Mouse (Mus musculus): ENCODE measurements around the gene Stat5a. TPM values are rescaled to one million over a fixed set of nuclear protein-coding genes. Genes with fewer than 3 reads are reported as not detected.

Stat5a gene
- polyA plus RNA-seq, 1 experiment from 2014 or later, result 6.0 TPM

DNA sequence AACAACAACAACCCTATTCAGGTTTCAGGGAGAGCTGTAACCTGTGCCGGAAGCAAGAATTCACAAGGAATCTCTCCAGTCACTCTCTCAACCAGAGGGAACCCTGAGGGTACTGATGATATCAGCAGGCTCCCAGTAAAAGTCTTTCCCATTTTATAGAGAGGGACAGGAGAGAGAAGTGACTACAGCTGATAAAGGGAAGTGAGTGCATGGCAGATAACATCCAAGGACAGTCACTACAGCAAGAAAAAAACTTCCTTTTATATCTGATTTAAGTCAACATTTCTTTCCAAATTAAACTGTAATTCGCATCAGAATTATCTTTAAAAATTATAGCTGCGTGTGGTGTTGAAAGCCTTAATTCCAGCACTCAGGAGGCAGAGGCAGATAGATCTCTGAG is 68.2 kb downstream of the Stat5a start:
- Histone ChIP-seq H3K9ac (replicated peaks) (no peak overlapping the region), H3K4me2 (ENCODE audit: low read depth, low read length) (no peak overlapping the region), H3K9me3 (ENCODE audit: low read length) (no peaks in the 10 kb centered on the region), H3K4me3 (ENCODE audit: low read depth, low read length) (no peak overlapping the region), H3K27ac (ENCODE audit: low read depth) (peak overlapping the region; percentile 22; the same call in 1 of the 2 replicates), H3K4me1 (ENCODE audit: insufficient read depth) (peaks cover 15% of the 10 kb centered on the region), H3K36me3 (replicated peaks; ENCODE audit: insufficient read depth, low read length) (peaks cover 6% of the 10 kb centered on the region), H3K27me3 (ENCODE audit: insufficient read depth, low read length) (no peaks in the 10 kb centered on the region)
- WGBS (ENCODE audit: insufficient replicate concordance), result 70% methylated on average over 3 of the region's 3 CpGs
- DNase-seq (no peak), ATAC-seq (no peak)
- TF ChIP-seq CTCF (IDR thresholded peaks at IDR 0.05; ENCODE audit: low read depth) (no peak), EP300 (IDR thresholded peaks at IDR 0.05; ENCODE audit: low read depth) (no peak)

DNA sequence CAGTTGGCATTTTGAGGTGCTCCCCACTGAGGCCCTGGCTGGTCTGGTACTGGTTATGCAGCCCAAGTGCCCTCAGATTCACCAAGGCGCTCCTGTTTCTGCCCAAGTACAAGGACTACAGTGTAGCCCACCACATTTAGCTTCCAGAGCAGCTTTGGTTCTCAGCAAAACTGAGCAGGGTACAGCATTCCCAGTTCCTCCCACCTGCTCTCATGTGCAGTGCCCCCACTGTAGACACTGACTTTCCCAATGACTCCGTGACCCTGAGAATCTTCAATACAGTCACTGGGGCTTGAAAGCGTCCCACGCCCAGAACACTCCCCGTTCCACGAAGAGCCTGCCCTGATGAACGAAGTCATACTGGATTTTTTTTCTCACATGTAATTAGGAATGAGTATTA is 71.5 kb downstream of the Stat5a start:
- DNase-seq, result no peak
- WGBS (ENCODE audit: insufficient replicate concordance), result 72% methylated on average over 7 of the region's 7 CpGs

DNA sequence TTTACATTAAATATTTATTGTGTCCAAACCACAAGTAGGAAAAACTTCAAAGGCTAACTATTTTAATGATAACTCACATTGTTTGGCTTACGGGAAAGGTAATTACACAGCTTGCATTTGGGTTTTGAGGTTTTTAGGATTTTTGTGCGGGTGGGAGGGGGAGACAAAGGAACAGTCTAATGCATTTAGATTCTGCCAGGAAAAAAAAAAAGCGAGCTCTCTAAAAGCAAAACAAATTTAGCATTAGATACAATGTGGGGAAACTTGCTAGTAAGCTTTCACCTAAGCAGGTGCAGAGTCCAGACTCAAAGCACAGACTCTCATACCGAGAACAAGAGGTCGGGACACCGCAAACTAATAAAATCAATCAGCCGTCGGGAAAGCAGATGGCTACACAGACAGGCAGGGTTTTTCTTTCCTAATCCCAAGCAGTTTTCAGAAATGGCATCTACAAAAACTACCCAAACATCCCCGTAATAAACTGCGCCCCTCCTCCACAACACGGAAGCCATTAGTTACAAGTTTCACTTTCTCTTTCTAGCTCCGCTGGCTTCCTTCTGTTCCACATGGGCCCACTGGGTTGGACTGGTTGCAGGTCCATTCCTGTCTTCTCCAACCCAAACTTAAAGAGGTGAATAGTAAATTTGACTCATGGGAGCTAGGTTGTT is 72.2 kb downstream of the Stat5a start:
- H3K36me3 ChIP-seq (replicated peaks; ENCODE audit: insufficient read depth, low read length), result no peaks in the 10 kb centered on the region; the same call in 1 of the 2 replicates
- peak overlapping the region; percentile 56 for H3K4me3 ChIP-seq (ENCODE audit: low read depth, low read length)
- TF ChIP-seq EP300 (IDR thresholded peaks at IDR 0.05; ENCODE audit: low read depth) (no peak), CTCF (IDR thresholded peaks at IDR 0.05; ENCODE audit: low read depth) (no peak)
- H3K4me2 ChIP-seq (ENCODE audit: low read depth, low read length), result peak overlapping the region; percentile 65
- ATAC-seq (peak; percentile 72), DNase-seq (peak; percentile 57)
- peak overlapping the region; percentile 47 for H3K9ac ChIP-seq (replicated peaks)
- H3K27ac ChIP-seq (ENCODE audit: low read depth), result peak overlapping the region; percentile 45
- H3K27me3 ChIP-seq (ENCODE audit: insufficient read depth, low read length), result no peaks in the 10 kb centered on the region
- peaks cover 45% of the 10 kb centered on the region for H3K4me1 ChIP-seq (ENCODE audit: insufficient read depth)
- 24% methylated on average over 12 of the region's 12 CpGs for WGBS (ENCODE audit: insufficient replicate concordance)
- no peaks in the 10 kb centered on the region for H3K9me3 ChIP-seq (ENCODE audit: low read length)

More for the DNA sequence above, 71.5 kb downstream of the Stat5a start:
- Histone ChIP-seq H3K4me1 (ENCODE audit: insufficient read depth) (peaks cover 38% of the 10 kb centered on the region), H3K9me3 (ENCODE audit: low read length) (no peaks in the 10 kb centered on the region), H3K36me3 (replicated peaks; ENCODE audit: insufficient read depth, low read length) (peaks cover 4% of the 10 kb centered on the region), H3K4me2 (ENCODE audit: low read depth, low read length) (peak overlapping the region; percentile 65), H3K9ac (replicated peaks) (no peak overlapping the region; the same call in 1 of the 2 replicates), H3K27ac (ENCODE audit: low read depth) (peak overlapping the region; percentile 45), H3K4me3 (ENCODE audit: low read depth, low read length) (0 out of 2 replicates have a peak overlapping the region, but pooled peaks have one; percentile 56), H3K27me3 (ENCODE audit: insufficient read depth, low read length) (no peaks in the 10 kb centered on the region)
- no peak for TF ChIP-seq EP300 (IDR thresholded peaks at IDR 0.05; ENCODE audit: low read depth)
- no peak for TF ChIP-seq CTCF (IDR thresholded peaks at IDR 0.05; ENCODE audit: low read depth)
- ATAC-seq, result no peak

Other genes with a start within 250 kb of the Stat5a start
- 18.3 and 19.2 TPM in 2 replicates for gene Nkiras2, start 240.1 kb upstream of the Stat5a start, polyA plus RNA-seq (2015; fragmentation: Nextera tagmentation; extraction: Ambion mirVana)
- gene Dnajc7, start 239.2 kb upstream of the Stat5a start, polyA plus RNA-seq (2015; fragmentation: Nextera tagmentation; extraction: Ambion mirVana), result 45.1 and 49.1 TPM in 2 replicates
- gene Zfp385c, start 166.9 kb upstream of the Stat5a start, polyA plus RNA-seq (2015; fragmentation: Nextera tagmentation; extraction: Ambion mirVana), result not detected in 2 replicates
- 3.9 and 4.5 TPM in 2 replicates for gene Dhx58, start 155.1 kb upstream of the Stat5a start, polyA plus RNA-seq (2015; fragmentation: Nextera tagmentation; extraction: Ambion mirVana)
- 8.5 and 9.2 TPM in 2 replicates for gene Kat2a, start 146.9 kb upstream of the Stat5a start, polyA plus RNA-seq (2015; fragmentation: Nextera tagmentation; extraction: Ambion mirVana)
- 0.35 and 0.40 TPM in 2 replicates for gene Hspb9, start 145.5 kb upstream of the Stat5a start, polyA plus RNA-seq (2015; fragmentation: Nextera tagmentation; extraction: Ambion mirVana)
- gene Rab5c, start 121.1 kb upstream of the Stat5a start, polyA plus RNA-seq (2015; fragmentation: Nextera tagmentation; extraction: Ambion mirVana), result 16.6 and 17.0 TPM in 2 replicates
- gene Kcnh4, start 99.4 kb upstream of the Stat5a start, polyA plus RNA-seq (2015; fragmentation: Nextera tagmentation; extraction: Ambion mirVana), result not detected in 2 replicates
- not detected in 2 replicates for gene Hcrt, start 96.4 kb upstream of the Stat5a start, polyA plus RNA-seq (2015; fragmentation: Nextera tagmentation; extraction: Ambion mirVana)
- 1.6 and 1.9 TPM in 2 replicates for gene Ghdc, start 88.4 kb upstream of the Stat5a start, polyA plus RNA-seq (2015; fragmentation: Nextera tagmentation; extraction: Ambion mirVana)
- 15.4 and 16.4 TPM in 2 replicates for gene Stat5b, start 8.6 kb upstream of the Stat5a start, polyA plus RNA-seq (2015; fragmentation: Nextera tagmentation; extraction: Ambion mirVana)
- 44.9 and 53.7 TPM in 2 replicates for gene Stat3, start 80.2 kb downstream of the Stat5a start, polyA plus RNA-seq (2015; fragmentation: Nextera tagmentation; extraction: Ambion mirVana)
- 27.5 and 28.5 TPM in 2 replicates for gene Cavin1, start 111.5 kb downstream of the Stat5a start, polyA plus RNA-seq (2015; fragmentation: Nextera tagmentation; extraction: Ambion mirVana)
- 25.0 and 29.4 TPM in 2 replicates for gene Atp6v0a1, start 150.1 kb downstream of the Stat5a start, polyA plus RNA-seq (2015; fragmentation: Nextera tagmentation; extraction: Ambion mirVana)
- gene Naglu, start 210.7 kb downstream of the Stat5a start, polyA plus RNA-seq (2015; fragmentation: Nextera tagmentation; extraction: Ambion mirVana), result 19.1 and 19.3 TPM in 2 replicates
- gene Hsd17b1, start 219.1 kb downstream of the Stat5a start, polyA plus RNA-seq (2015; fragmentation: Nextera tagmentation; extraction: Ambion mirVana), result 0.23 and 0.33 TPM in 2 replicates
- 38.5 and 42.9 TPM in 2 replicates for gene Coasy, start 223.2 kb downstream of the Stat5a start, polyA plus RNA-seq (2015; fragmentation: Nextera tagmentation; extraction: Ambion mirVana)
- 24.1 and 26.1 TPM in 2 replicates for gene Mlx, start 227.9 kb downstream of the Stat5a start, polyA plus RNA-seq (2015; fragmentation: Nextera tagmentation; extraction: Ambion mirVana)
- gene Psmc3ip, start 236.1 kb downstream of the Stat5a start, polyA plus RNA-seq (2015; fragmentation: Nextera tagmentation; extraction: Ambion mirVana), result 8.1 and 8.2 TPM in 2 replicates